Mouse (Mus musculus): ENCODE data around the gene Gmnn. TPM values are rescaled to one million over a fixed set of nuclear protein-coding genes. Genes with fewer than 3 reads are reported as not detected.

Gmnn gene
- polyA plus RNA-seq (2015; fragmentation: Nextera tagmentation; extraction: Ambion mirVana) = 16.5 and 39.5 TPM in 2 replicates

- peak within 1 kb of the TSS; percentile 84 for H3K4me2 ChIP-seq
- H3K4me1 ChIP-seq = peaks cover 13% of the 10 kb centered on the region
- H3K9ac ChIP-seq (replicated peaks) = peak within 1 kb of the TSS; percentile 59
- peak within 1 kb of the TSS; percentile 73 for H3K27ac ChIP-seq (replicated peaks)
- ATAC-seq (ENCODE audit: low FRiP score) = peak; percentile 98
- H3K36me3 ChIP-seq = no peaks in the 10 kb centered on the region
- H3K9me3 ChIP-seq (replicated peaks) = no peaks in the 10 kb centered on the region
- peak within 1 kb of the TSS; percentile 100 for H3K4me3 ChIP-seq (replicated peaks)
- 0% methylated on average over 79 of the region's 79 CpGs for WGBS
- no peaks in the 10 kb centered on the region for H3K27me3 ChIP-seq (replicated peaks)
These were observed at the start of gene Gmnn for GRCm38 (mm10) chr13:24761403-24762227. Gene Gmnn, minus strand, starts transcription at chr13:24761923.

- peaks cover 38% of the 10 kb centered on the region for H3K36me3 ChIP-seq
- H3K9me3 ChIP-seq (replicated peaks) = no peaks in the 10 kb centered on the region
- peaks cover 25% of the 10 kb centered on the region for H3K4me1 ChIP-seq
- no peak overlapping the region for H3K9ac ChIP-seq (replicated peaks)
- no peaks in the 10 kb centered on the region for H3K27me3 ChIP-seq (replicated peaks)
- ATAC-seq (ENCODE audit: low FRiP score) = no peak
- H3K27ac ChIP-seq (replicated peaks) = no peak overlapping the region
- H3K4me2 ChIP-seq = no peak overlapping the region
- no peak overlapping the region for H3K4me3 ChIP-seq (replicated peaks)
These were observed 44.4 kb upstream of the Gmnn start for GRCm38 (mm10) chr13:24806079-24806478.

GRCm38 (mm10) chr13:24803196-24803595 is 41.5 kb upstream of the Gmnn start:
- H3K9ac ChIP-seq (replicated peaks) = peak overlapping the region; percentile 92; the same call in 1 of the 2 replicates
- H3K27me3 ChIP-seq (replicated peaks) = no peaks in the 10 kb centered on the region
- peak overlapping the region; percentile 86 for H3K4me2 ChIP-seq
- H3K36me3 ChIP-seq = peaks cover 14% of the 10 kb centered on the region
- no peak overlapping the region for H3K27ac ChIP-seq (replicated peaks)
- H3K9me3 ChIP-seq (replicated peaks) = no peaks in the 10 kb centered on the region
- peaks cover 32% of the 10 kb centered on the region for H3K4me1 ChIP-seq
- no peak for ATAC-seq (ENCODE audit: low FRiP score)
- H3K4me3 ChIP-seq (replicated peaks) = peak overlapping the region; percentile 96
- 23% methylated on average over 2 of the region's 2 CpGs for WGBS

GRCm38 (mm10) chr13:24802131-24802691 is 40.5 kb upstream of the Gmnn start:
- H3K4me3 ChIP-seq (replicated peaks) = peak overlapping the region; percentile 96
- H3K4me2 ChIP-seq = peak overlapping the region; percentile 86
- no peaks in the 10 kb centered on the region for H3K9me3 ChIP-seq (replicated peaks)
- peak overlapping the region; percentile 98 for H3K27ac ChIP-seq (replicated peaks)
- no peaks in the 10 kb centered on the region for H3K27me3 ChIP-seq (replicated peaks)
- peak overlapping the region; percentile 92 for H3K9ac ChIP-seq (replicated peaks)
- H3K4me1 ChIP-seq = peaks cover 32% of the 10 kb centered on the region
- H3K36me3 ChIP-seq = peaks cover 7% of the 10 kb centered on the region
- WGBS = 0% methylated on average over 26 of the region's 26 CpGs
- ATAC-seq (ENCODE audit: low FRiP score) = no peak

- Histone ChIP-seq H3K4me3 (replicated peaks) (peak within 1 kb of the TSS; percentile 96), H3K27me3 (replicated peaks) (no peaks in the 10 kb centered on the region), H3K9me3 (replicated peaks) (no peaks in the 10 kb centered on the region), H3K4me1 (peaks cover 32% of the 10 kb centered on the region), H3K27ac (replicated peaks) (peak within 1 kb of the TSS; percentile 98), H3K9ac (replicated peaks) (peak within 1 kb of the TSS; percentile 92), H3K4me2 (peak within 1 kb of the TSS; percentile 86), H3K36me3 (peaks cover 4% of the 10 kb centered on the region)
- peak; percentile 58 for ATAC-seq (ENCODE audit: low FRiP score)
- under 1% methylated on average over 56 of the region's 74 CpGs for WGBS
These were observed 39.7 kb upstream of the Gmnn start, which contains the start of gene BC005537 for GRCm38 (mm10) chr13:24801308-24801921. Gene BC005537, plus strand, starts transcription at chr13:24801657.

GRCm38 (mm10) chr13:24800674-24801307 is 39.1 kb upstream of the Gmnn start:
- Histone ChIP-seq H3K27me3 (replicated peaks) (no peaks in the 10 kb centered on the region), H3K4me1 (peaks cover 30% of the 10 kb centered on the region), H3K36me3 (peaks cover 4% of the 10 kb centered on the region), H3K4me3 (replicated peaks) (peak overlapping the region; percentile 96), H3K4me2 (peak overlapping the region; percentile 86), H3K27ac (replicated peaks) (peak overlapping the region; percentile 98), H3K9me3 (replicated peaks) (no peaks in the 10 kb centered on the region), H3K9ac (replicated peaks) (peak overlapping the region; percentile 92)
- peak; percentile 97 for ATAC-seq (ENCODE audit: low FRiP score)
- under 1% methylated on average over 42 of the region's 42 CpGs for WGBS

DNA sequence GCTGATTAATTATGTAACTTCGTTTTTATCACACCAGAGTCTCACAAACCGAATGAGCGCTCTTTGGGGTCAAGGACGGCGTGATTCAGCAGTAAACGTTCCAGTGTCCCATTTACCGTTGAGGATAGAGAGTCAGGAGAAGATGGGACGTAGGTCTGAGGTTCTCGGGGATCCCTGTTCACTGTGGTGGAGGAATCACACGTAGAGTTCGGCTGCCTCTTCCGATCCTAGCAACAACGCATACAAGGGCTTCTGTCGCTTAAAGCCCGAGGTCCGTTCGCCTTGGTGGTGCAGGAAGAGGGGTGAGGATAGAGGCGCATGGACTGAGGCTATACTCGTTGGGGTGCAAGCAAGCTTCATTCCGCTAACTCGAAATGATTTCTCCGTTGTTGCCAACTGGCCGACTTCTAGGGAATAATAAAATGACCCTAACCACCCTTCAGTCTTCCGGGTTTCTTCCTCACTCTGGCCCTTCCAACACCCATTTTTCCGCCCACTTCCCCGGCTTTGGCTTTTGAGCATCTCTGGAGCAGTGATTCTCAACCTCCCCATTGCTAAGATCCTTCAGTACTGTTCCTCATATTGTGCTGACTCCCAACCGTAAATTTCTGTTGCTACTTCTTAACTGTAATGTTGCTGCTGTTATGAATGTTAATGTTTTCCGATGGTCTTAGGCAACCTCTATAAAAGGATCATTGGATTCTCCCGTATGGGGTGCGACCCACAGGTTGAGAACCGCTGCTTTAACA is 38.4 kb upstream of the Gmnn start:
- Histone ChIP-seq H3K9ac (replicated peaks) (peak overlapping the region; percentile 51), H3K27me3 (replicated peaks) (no peaks in the 10 kb centered on the region), H3K4me3 (replicated peaks) (peak overlapping the region; percentile 96), H3K4me1 (peaks cover 30% of the 10 kb centered on the region), H3K9me3 (replicated peaks) (no peaks in the 10 kb centered on the region), H3K27ac (replicated peaks) (peak overlapping the region; percentile 98), H3K36me3 (no peaks in the 10 kb centered on the region), H3K4me2 (peak overlapping the region; percentile 86)
- peak; percentile 48 for ATAC-seq (ENCODE audit: low FRiP score)
- WGBS = under 1% methylated on average over 31 of the region's 31 CpGs

DNA sequence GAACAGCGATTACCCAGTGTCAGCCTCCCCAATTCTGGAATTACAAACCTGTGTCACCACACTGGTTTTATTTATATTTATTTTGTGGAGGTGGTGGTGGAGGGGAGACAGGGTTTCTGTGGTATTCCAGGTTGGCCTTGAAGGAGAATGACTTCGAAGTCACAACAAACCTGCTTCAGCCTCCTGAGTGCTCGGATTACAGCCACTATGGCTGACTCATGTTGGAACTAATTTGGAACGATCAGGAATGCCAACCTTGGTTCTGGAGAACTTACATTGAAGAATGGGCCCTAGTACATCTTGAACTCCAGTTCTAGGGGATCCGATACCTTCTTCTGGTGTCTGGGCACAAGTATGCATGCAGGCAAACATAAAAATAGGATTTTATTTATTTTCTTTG is 37.7 kb upstream of the Gmnn start:
- Histone ChIP-seq H3K4me2 (peak overlapping the region; percentile 86), H3K27ac (replicated peaks) (no peak overlapping the region), H3K4me3 (replicated peaks) (peak overlapping the region; percentile 96), H3K9me3 (replicated peaks) (no peaks in the 10 kb centered on the region), H3K27me3 (replicated peaks) (no peaks in the 10 kb centered on the region), H3K36me3 (no peaks in the 10 kb centered on the region), H3K4me1 (peaks cover 26% of the 10 kb centered on the region), H3K9ac (replicated peaks) (no peak overlapping the region)
- ATAC-seq (ENCODE audit: low FRiP score) = no peak
- 74% methylated on average over 5 of the region's 5 CpGs for WGBS

DNA sequence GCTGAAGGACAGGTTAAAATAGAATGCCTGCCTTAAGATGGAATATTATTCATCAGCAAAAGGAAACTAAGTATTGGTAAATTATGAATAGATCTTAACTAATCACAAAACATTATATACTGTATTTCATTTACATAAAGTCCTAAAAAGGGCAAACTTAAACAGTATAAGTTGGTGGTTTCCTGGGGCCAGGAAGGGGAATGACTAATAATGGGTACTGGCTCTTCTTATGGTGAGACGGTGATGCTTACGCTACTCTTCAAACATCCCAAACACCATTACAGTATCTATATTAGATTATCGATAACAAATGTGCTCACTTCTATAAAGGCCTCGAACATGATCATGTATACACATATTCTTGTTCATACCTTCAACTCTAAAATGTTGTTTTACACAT is 37.0 kb upstream of the Gmnn start:
- H3K9me3 ChIP-seq (replicated peaks) = no peaks in the 10 kb centered on the region
- H3K27me3 ChIP-seq (replicated peaks) = no peaks in the 10 kb centered on the region
- no peak for ATAC-seq (ENCODE audit: low FRiP score)
- H3K27ac ChIP-seq (replicated peaks) = no peak overlapping the region
- H3K9ac ChIP-seq (replicated peaks) = no peak overlapping the region
- WGBS = 96% methylated on average over 4 of the region's 4 CpGs
- no peak overlapping the region for H3K4me3 ChIP-seq (replicated peaks)
- H3K4me2 ChIP-seq = no peak overlapping the region
- no peaks in the 10 kb centered on the region for H3K36me3 ChIP-seq
- peaks cover 21% of the 10 kb centered on the region for H3K4me1 ChIP-seq

- ATAC-seq (ENCODE audit: low FRiP score) = no peak
- H3K9me3 ChIP-seq (replicated peaks) = no peaks in the 10 kb centered on the region
- H3K27ac ChIP-seq (replicated peaks) = no peak overlapping the region
- no peak overlapping the region for H3K9ac ChIP-seq (replicated peaks)
- 90% methylated on average over 9 of the region's 9 CpGs for WGBS
- H3K4me2 ChIP-seq = no peak overlapping the region
- no peak overlapping the region for H3K4me3 ChIP-seq (replicated peaks)
- H3K27me3 ChIP-seq (replicated peaks) = no peaks in the 10 kb centered on the region
- H3K36me3 ChIP-seq = no peaks in the 10 kb centered on the region
- H3K4me1 ChIP-seq = no peaks in the 10 kb centered on the region
These were observed 30.8 kb upstream of the Gmnn start for GRCm38 (mm10) chr13:24792411-24793045.

Measured in neural tube, embryonic 15.5 days (tissue).